Mouse (Mus musculus): ENCODE measurements around the gene Col6a1. TPM values are rescaled to one million over a fixed set of nuclear protein-coding genes. Genes with fewer than 3 reads are reported as not detected.

Col6a1 gene
- polyA plus RNA-seq, 1 experiment from 2014 or later: 7.8 TPM

GRCm38 (mm10) chr10:76732881-76733676, 7.1 kb upstream of the Col6a1 start:
- 10% methylated on average over 17 of the region's 17 CpGs for WGBS
- peak overlapping the region; percentile 37 for H3K4me3 ChIP-seq
- peak overlapping the region; percentile 87 for H3K27ac ChIP-seq
- H3K4me1 ChIP-seq: peaks cover 39% of the 10 kb centered on the region
- H3K27me3 ChIP-seq (ENCODE audit: low read depth, poor library complexity, severe bottlenecking): no peaks in the 10 kb centered on the region
- H3K36me3 ChIP-seq: no peaks in the 10 kb centered on the region
- DNase-seq (ENCODE audit: low spot score): peak; percentile 85
- no peaks in the 10 kb centered on the region for H3K9me3 ChIP-seq (replicated peaks)

GRCm38 (mm10) chr10:76732391-76732790, 6.4 kb upstream of the Col6a1 start:
- no peaks in the 10 kb centered on the region for H3K27me3 ChIP-seq (ENCODE audit: low read depth, poor library complexity, severe bottlenecking)
- peaks cover 41% of the 10 kb centered on the region for H3K4me1 ChIP-seq
- no peaks in the 10 kb centered on the region for H3K9me3 ChIP-seq (replicated peaks)
- no peaks in the 10 kb centered on the region for H3K36me3 ChIP-seq
- WGBS: 84% methylated on average over 6 of the region's 6 CpGs
- DNase-seq (ENCODE audit: low spot score): no peak
- H3K27ac ChIP-seq: peak overlapping the region; percentile 87
- H3K4me3 ChIP-seq: peak overlapping the region; percentile 37; the same call in 1 of the 2 replicates

- Histone ChIP-seq H3K9me3 (replicated peaks) (no peaks in the 10 kb centered on the region), H3K36me3 (no peaks in the 10 kb centered on the region), H3K27me3 (ENCODE audit: low read depth, poor library complexity, severe bottlenecking) (no peaks in the 10 kb centered on the region), H3K4me1 (peaks cover 41% of the 10 kb centered on the region), H3K27ac (peak overlapping the region; percentile 87), H3K4me3 (no peak overlapping the region)
- no peak for DNase-seq (ENCODE audit: low spot score)
- 82% methylated on average over 20 of the region's 20 CpGs for WGBS
Measured at GRCm38 (mm10) chr10:76731621-76732239, 5.8 kb upstream of the Col6a1 start.

GRCm38 (mm10) chr10:76729631-76730620, 4.0 kb upstream of the Col6a1 start:
- WGBS: 86% methylated on average over 19 of the region's 19 CpGs
- Histone ChIP-seq H3K4me1 (peaks cover 51% of the 10 kb centered on the region), H3K9me3 (replicated peaks) (no peaks in the 10 kb centered on the region), H3K4me3 (no peak overlapping the region), H3K27ac (0 out of 2 replicates have a peak overlapping the region, but pooled peaks have one; percentile 26), H3K36me3 (no peaks in the 10 kb centered on the region), H3K27me3 (ENCODE audit: low read depth, poor library complexity, severe bottlenecking) (no peaks in the 10 kb centered on the region)
- no peak for DNase-seq (ENCODE audit: low spot score)

- no peaks in the 10 kb centered on the region for H3K27me3 ChIP-seq (ENCODE audit: low read depth, poor library complexity, severe bottlenecking)
- H3K4me3 ChIP-seq: no peak overlapping the region
- H3K4me1 ChIP-seq: peaks cover 45% of the 10 kb centered on the region
- H3K36me3 ChIP-seq: no peaks in the 10 kb centered on the region
- H3K9me3 ChIP-seq (replicated peaks): no peaks in the 10 kb centered on the region
- DNase-seq (ENCODE audit: low spot score): peak; percentile 87
- 16% methylated on average over 11 of the region's 11 CpGs for WGBS
- H3K27ac ChIP-seq: peak overlapping the region; percentile 72
Measured at GRCm38 (mm10) chr10:76728369-76728768, 2.4 kb upstream of the Col6a1 start.

GRCm38 (mm10) chr10:76727301-76727700, 1.3 kb upstream of the Col6a1 start:
- Histone ChIP-seq H3K9me3 (replicated peaks) (no peaks in the 10 kb centered on the region), H3K27me3 (ENCODE audit: low read depth, poor library complexity, severe bottlenecking) (no peaks in the 10 kb centered on the region), H3K4me1 (peaks cover 34% of the 10 kb centered on the region), H3K4me3 (no peak overlapping the region), H3K36me3 (no peaks in the 10 kb centered on the region), H3K27ac (0 out of 2 replicates have a peak overlapping the region, but pooled peaks have one; percentile 72)
- DNase-seq (ENCODE audit: low spot score): no peak
- 93% methylated on average over 7 of the region's 7 CpGs for WGBS

- Histone ChIP-seq H3K36me3 (no peaks in the 10 kb centered on the region), H3K27ac (no peak overlapping the region), H3K4me1 (peaks cover 30% of the 10 kb centered on the region), H3K27me3 (ENCODE audit: low read depth, poor library complexity, severe bottlenecking) (no peaks in the 10 kb centered on the region), H3K4me3 (no peak overlapping the region), H3K9me3 (replicated peaks) (no peaks in the 10 kb centered on the region)
- no peak for DNase-seq (ENCODE audit: low spot score)
- WGBS: 93% methylated on average over 4 of the region's 4 CpGs
Measured at GRCm38 (mm10) chr10:76726866-76727265, 898 bp upstream of the Col6a1 start.

- Histone ChIP-seq H3K27ac (0 out of 2 replicates have a peak overlapping the region, but pooled peaks have one; percentile 82), H3K4me1 (peaks cover 23% of the 10 kb centered on the region), H3K27me3 (ENCODE audit: low read depth, poor library complexity, severe bottlenecking) (no peaks in the 10 kb centered on the region), H3K36me3 (no peaks in the 10 kb centered on the region), H3K4me3 (no peak overlapping the region), H3K9me3 (replicated peaks) (no peaks in the 10 kb centered on the region)
- WGBS: 92% methylated on average over 2 of the region's 2 CpGs
- DNase-seq (ENCODE audit: low spot score): no peak
Measured at GRCm38 (mm10) chr10:76725097-76725496, 871 bp downstream of the Col6a1 start.

GRCm38 (mm10) chr10:76724231-76724736, 1.7 kb downstream of the Col6a1 start:
- Histone ChIP-seq H3K36me3 (no peaks in the 10 kb centered on the region), H3K27ac (no peak overlapping the region), H3K27me3 (ENCODE audit: low read depth, poor library complexity, severe bottlenecking) (no peaks in the 10 kb centered on the region), H3K4me1 (peaks cover 23% of the 10 kb centered on the region), H3K9me3 (replicated peaks) (no peaks in the 10 kb centered on the region), H3K4me3 (no peak overlapping the region)
- 58% methylated on average over 5 of the region's 5 CpGs for WGBS
- DNase-seq (ENCODE audit: low spot score): peak; percentile 19

- H3K36me3 ChIP-seq: no peaks in the 10 kb centered on the region
Measured at GRCm38 (mm10) chr10:76722751-76723450, 3.1 kb downstream of the Col6a1 start.

GRCm38 (mm10) chr10:76721746-76722145, 4.2 kb downstream of the Col6a1 start:
- Histone ChIP-seq H3K27me3 (ENCODE audit: low read depth, poor library complexity, severe bottlenecking) (no peaks in the 10 kb centered on the region), H3K9me3 (replicated peaks) (no peaks in the 10 kb centered on the region), H3K4me3 (no peak overlapping the region), H3K4me1 (peaks cover 24% of the 10 kb centered on the region), H3K27ac (no peak overlapping the region), H3K36me3 (0 out of 2 replicates have a peak, but pooled peaks cover 4% of the 10 kb centered on the region)
- 94% methylated on average over 6 of the region's 6 CpGs for WGBS
- no peak for DNase-seq (ENCODE audit: low spot score)

More at GRCm38 (mm10) chr10:76722751-76723450, 3.1 kb downstream of the Col6a1 start:
- DNase-seq (ENCODE audit: low spot score): peak; percentile 22
- no peaks in the 10 kb centered on the region for H3K9me3 ChIP-seq (replicated peaks)
- WGBS: 85% methylated on average over 18 of the region's 18 CpGs
- no peak overlapping the region for H3K4me3 ChIP-seq
- H3K27ac ChIP-seq: no peak overlapping the region
- H3K27me3 ChIP-seq (ENCODE audit: low read depth, poor library complexity, severe bottlenecking): no peaks in the 10 kb centered on the region
- H3K4me1 ChIP-seq: peaks cover 25% of the 10 kb centered on the region

- Histone ChIP-seq H3K36me3 (0 out of 2 replicates have a peak, but pooled peaks cover 5% of the 10 kb centered on the region), H3K27me3 (ENCODE audit: low read depth, poor library complexity, severe bottlenecking) (no peaks in the 10 kb centered on the region), H3K9me3 (replicated peaks) (no peaks in the 10 kb centered on the region), H3K4me3 (no peak overlapping the region), H3K4me1 (peaks cover 23% of the 10 kb centered on the region), H3K27ac (no peak overlapping the region)
- 87% methylated on average over 11 of the region's 11 CpGs for WGBS
- no peak for DNase-seq (ENCODE audit: low spot score)
Measured at GRCm38 (mm10) chr10:76721216-76721615, 4.8 kb downstream of the Col6a1 start.

Data from limb, embryonic 10.5 days (tissue).